Mouse (Mus musculus): ENCODE data around the gene Kcnn1. TPM values are rescaled to one million over a fixed set of nuclear protein-coding genes. Genes with fewer than 3 reads are reported as not detected.

Gene Kcnn1
- polyA plus RNA-seq, 1 experiment = 11.9 TPM

GRCm38 (mm10) chr8:70832371-70832770 is 30.7 kb downstream of the Kcnn1 start:
- Histone ChIP-seq H3K27me3 (ENCODE audit: control insufficient read depth, insufficient read depth, insufficient read length) (no peaks in the 10 kb centered on the region), H3K79me2 (ENCODE audit: control insufficient read depth, insufficient read depth) (no peaks in the 10 kb centered on the region), H3ac (ENCODE audit: control insufficient read depth, insufficient read length) (no peak overlapping the region), H3K4me3 (no peak overlapping the region), H3K36me3 (ENCODE audit: control insufficient read depth, insufficient read depth) (no peaks in the 10 kb centered on the region), H3K4me2 (ENCODE audit: low read depth) (no peak overlapping the region)
- TF ChIP-seq POLR2A (IDR thresholded peaks at IDR 0.05; ENCODE audit: insufficient read length, low read depth) = no peak
- no peak for TF ChIP-seq MYOG (IDR thresholded peaks at IDR 0.05; ENCODE audit: control insufficient read depth in 1 of 3, insufficient read depth in 1 of 3, insufficient read length in 2 of 3, low read depth in 2 of 3)
- TF ChIP-seq E2F4 (IDR thresholded peaks at IDR 0.05; ENCODE audit: insufficient read depth) = no peak
- TF ChIP-seq SRF (IDR thresholded peaks at IDR 0.05; ENCODE audit: control insufficient read depth, insufficient read length, low read depth) = no peak
- no peak for TF ChIP-seq MYOD1 (IDR thresholded peaks at IDR 0.05; ENCODE audit: control insufficient read depth in 1 of 3, insufficient read length in 2 of 3, low read depth in 2 of 3)
- no peak for TF ChIP-seq CEBPB (IDR thresholded peaks at IDR 0.05; ENCODE audit: insufficient read depth, poor library complexity, severe bottlenecking)
- no peak for TF ChIP-seq TCF3 (IDR thresholded peaks at IDR 0.05; ENCODE audit: insufficient read length, low read depth)
- no peak for TF ChIP-seq POLR2AphosphoS2 (IDR thresholded peaks at IDR 0.05; ENCODE audit: insufficient read length, low read depth)
- no peak for TF ChIP-seq USF1 (IDR thresholded peaks at IDR 0.05; ENCODE audit: low read depth)
- no peak for TF ChIP-seq TCF12 (IDR thresholded peaks at IDR 0.05; ENCODE audit: insufficient read depth, poor library complexity, severe bottlenecking)
- no peak for TF ChIP-seq REST (IDR thresholded peaks at IDR 0.05; ENCODE audit: insufficient read depth, insufficient read length)
- no peak for TF ChIP-seq MAX (IDR thresholded peaks at IDR 0.05; ENCODE audit: low read depth)

- TF ChIP-seq MAX (IDR thresholded peaks at IDR 0.05; ENCODE audit: low read depth) (no peak), REST (IDR thresholded peaks at IDR 0.05; ENCODE audit: insufficient read depth, insufficient read length) (no peak), TCF12 (IDR thresholded peaks at IDR 0.05; ENCODE audit: insufficient read depth, poor library complexity, severe bottlenecking) (no peak), MYOG (IDR thresholded peaks at IDR 0.05; ENCODE audit: control insufficient read depth in 1 of 3, insufficient read depth in 1 of 3, insufficient read length in 2 of 3, low read depth in 2 of 3) (no peak)
- Histone ChIP-seq H3K79me2 (ENCODE audit: control insufficient read depth, insufficient read depth) (no peaks in the 10 kb centered on the region), H3K4me3 (no peak overlapping the region), H3K4me2 (ENCODE audit: low read depth) (no peak overlapping the region), H3ac (ENCODE audit: control insufficient read depth, insufficient read length) (no peak overlapping the region), H3K27me3 (ENCODE audit: control insufficient read depth, insufficient read depth, insufficient read length) (no peaks in the 10 kb centered on the region), H3K36me3 (ENCODE audit: control insufficient read depth, insufficient read depth) (no peaks in the 10 kb centered on the region)
These were observed 31.5 kb downstream of the Kcnn1 start for GRCm38 (mm10) chr8:70831517-70831916.

- TF ChIP-seq USF1 (IDR thresholded peaks at IDR 0.05; ENCODE audit: low read depth) = no peak
- TF ChIP-seq SRF (IDR thresholded peaks at IDR 0.05; ENCODE audit: control insufficient read depth, insufficient read length, low read depth) = no peak
- TF ChIP-seq POLR2A (IDR thresholded peaks at IDR 0.05; ENCODE audit: insufficient read length, low read depth) = no peak
- no peak for TF ChIP-seq TCF12 (IDR thresholded peaks at IDR 0.05; ENCODE audit: insufficient read depth, poor library complexity, severe bottlenecking)
- TF ChIP-seq POLR2AphosphoS2 (IDR thresholded peaks at IDR 0.05; ENCODE audit: insufficient read length, low read depth) = no peak
- TF ChIP-seq MYOD1 (IDR thresholded peaks at IDR 0.05; ENCODE audit: control insufficient read depth in 1 of 3, insufficient read length in 2 of 3, low read depth in 2 of 3) = no peak
- TF ChIP-seq MYOG (IDR thresholded peaks at IDR 0.05; ENCODE audit: control insufficient read depth in 1 of 3, insufficient read depth in 1 of 3, insufficient read length in 2 of 3, low read depth in 2 of 3) = no peak
- TF ChIP-seq CEBPB (IDR thresholded peaks at IDR 0.05; ENCODE audit: insufficient read depth, poor library complexity, severe bottlenecking) = no peak
- TF ChIP-seq TCF3 (IDR thresholded peaks at IDR 0.05; ENCODE audit: insufficient read length, low read depth) = no peak
- no peak for TF ChIP-seq REST (IDR thresholded peaks at IDR 0.05; ENCODE audit: insufficient read depth, insufficient read length)
- no peak for TF ChIP-seq MAX (IDR thresholded peaks at IDR 0.05; ENCODE audit: low read depth)
- TF ChIP-seq E2F4 (IDR thresholded peaks at IDR 0.05; ENCODE audit: insufficient read depth) = no peak
- H3K4me3 ChIP-seq = no peak overlapping the region
- H3K79me2 ChIP-seq (ENCODE audit: control insufficient read depth, insufficient read depth) = no peaks in the 10 kb centered on the region
- no peak overlapping the region for H3K4me2 ChIP-seq (ENCODE audit: low read depth)
- H3K36me3 ChIP-seq (ENCODE audit: control insufficient read depth, insufficient read depth) = no peaks in the 10 kb centered on the region
- H3ac ChIP-seq (ENCODE audit: control insufficient read depth, insufficient read length) = no peak overlapping the region
- no peaks in the 10 kb centered on the region for H3K27me3 ChIP-seq (ENCODE audit: control insufficient read depth, insufficient read depth, insufficient read length)
These were observed 35.3 kb downstream of the Kcnn1 start for GRCm38 (mm10) chr8:70827796-70828195.

- Histone ChIP-seq H3ac (ENCODE audit: control insufficient read depth, insufficient read length) (no peak overlapping the region), H3K27me3 (ENCODE audit: control insufficient read depth, insufficient read depth, insufficient read length) (no peaks in the 10 kb centered on the region), H3K79me2 (ENCODE audit: control insufficient read depth, insufficient read depth) (no peaks in the 10 kb centered on the region), H3K4me3 (no peak overlapping the region), H3K4me2 (ENCODE audit: low read depth) (no peak overlapping the region), H3K36me3 (ENCODE audit: control insufficient read depth, insufficient read depth) (no peaks in the 10 kb centered on the region)
- no peak for TF ChIP-seq TCF12 (IDR thresholded peaks at IDR 0.05; ENCODE audit: insufficient read depth, poor library complexity, severe bottlenecking)
- TF ChIP-seq MYOD1 (IDR thresholded peaks at IDR 0.05; ENCODE audit: control insufficient read depth in 1 of 3, insufficient read length in 2 of 3, low read depth in 2 of 3) = no peak
- TF ChIP-seq REST (IDR thresholded peaks at IDR 0.05; ENCODE audit: insufficient read depth, insufficient read length) = no peak
- no peak for TF ChIP-seq MAX (IDR thresholded peaks at IDR 0.05; ENCODE audit: low read depth)
- TF ChIP-seq TCF3 (IDR thresholded peaks at IDR 0.05; ENCODE audit: insufficient read length, low read depth) = no peak
- no peak for TF ChIP-seq USF1 (IDR thresholded peaks at IDR 0.05; ENCODE audit: low read depth)
- TF ChIP-seq MYOG (IDR thresholded peaks at IDR 0.05; ENCODE audit: control insufficient read depth in 1 of 3, insufficient read depth in 1 of 3, insufficient read length in 2 of 3, low read depth in 2 of 3) = no peak
- no peak for TF ChIP-seq SRF (IDR thresholded peaks at IDR 0.05; ENCODE audit: control insufficient read depth, insufficient read length, low read depth)
- no peak for TF ChIP-seq POLR2AphosphoS2 (IDR thresholded peaks at IDR 0.05; ENCODE audit: insufficient read length, low read depth)
- no peak for TF ChIP-seq CEBPB (IDR thresholded peaks at IDR 0.05; ENCODE audit: insufficient read depth, poor library complexity, severe bottlenecking)
- no peak for TF ChIP-seq POLR2A (IDR thresholded peaks at IDR 0.05; ENCODE audit: insufficient read length, low read depth)
- no peak for TF ChIP-seq E2F4 (IDR thresholded peaks at IDR 0.05; ENCODE audit: insufficient read depth)
These were observed 36.0 kb downstream of the Kcnn1 start for GRCm38 (mm10) chr8:70827010-70827409.

- no peak overlapping the region for H3K4me2 ChIP-seq (ENCODE audit: low read depth)
- no peak for TF ChIP-seq REST (IDR thresholded peaks at IDR 0.05; ENCODE audit: insufficient read depth, insufficient read length)
- TF ChIP-seq E2F4 (IDR thresholded peaks at IDR 0.05; ENCODE audit: insufficient read depth) = no peak
- TF ChIP-seq TCF3 (IDR thresholded peaks at IDR 0.05; ENCODE audit: insufficient read length, low read depth) = no peak
- TF ChIP-seq TCF12 (IDR thresholded peaks at IDR 0.05; ENCODE audit: insufficient read depth, poor library complexity, severe bottlenecking) = no peak
- TF ChIP-seq MAX (IDR thresholded peaks at IDR 0.05; ENCODE audit: low read depth) = no peak
- no peak for TF ChIP-seq SRF (IDR thresholded peaks at IDR 0.05; ENCODE audit: control insufficient read depth, insufficient read length, low read depth)
- TF ChIP-seq POLR2A (IDR thresholded peaks at IDR 0.05; ENCODE audit: insufficient read length, low read depth) = no peak
- no peak for TF ChIP-seq CEBPB (IDR thresholded peaks at IDR 0.05; ENCODE audit: insufficient read depth, poor library complexity, severe bottlenecking)
- no peak for TF ChIP-seq MYOG (IDR thresholded peaks at IDR 0.05; ENCODE audit: control insufficient read depth in 1 of 3, insufficient read depth in 1 of 3, insufficient read length in 2 of 3, low read depth in 2 of 3)
- no peak for TF ChIP-seq POLR2AphosphoS2 (IDR thresholded peaks at IDR 0.05; ENCODE audit: insufficient read length, low read depth)
- no peak for TF ChIP-seq MYOD1 (IDR thresholded peaks at IDR 0.05; ENCODE audit: control insufficient read depth in 1 of 3, insufficient read length in 2 of 3, low read depth in 2 of 3)
- no peak for TF ChIP-seq USF1 (IDR thresholded peaks at IDR 0.05; ENCODE audit: low read depth)
- no peaks in the 10 kb centered on the region for H3K27me3 ChIP-seq (ENCODE audit: control insufficient read depth, insufficient read depth, insufficient read length)
- H3ac ChIP-seq (ENCODE audit: control insufficient read depth, insufficient read length) = no peak overlapping the region
- no peak overlapping the region for H3K4me3 ChIP-seq
- no peaks in the 10 kb centered on the region for H3K36me3 ChIP-seq (ENCODE audit: control insufficient read depth, insufficient read depth)
- H3K79me2 ChIP-seq (ENCODE audit: control insufficient read depth, insufficient read depth) = no peaks in the 10 kb centered on the region
These were observed 37.2 kb downstream of the Kcnn1 start for GRCm38 (mm10) chr8:70825816-70826215.
